Mouse (Mus musculus): Measurements from ENCODE around the gene Zmynd8. TPM values are rescaled to one million over a fixed set of nuclear protein-coding genes. Genes with fewer than 3 reads are reported as not detected.

Gene Zmynd8
- total and polyA plus RNA-seq, 2 experiments from 2014 or later, result 56.8 to 73.4 TPM

DNA sequence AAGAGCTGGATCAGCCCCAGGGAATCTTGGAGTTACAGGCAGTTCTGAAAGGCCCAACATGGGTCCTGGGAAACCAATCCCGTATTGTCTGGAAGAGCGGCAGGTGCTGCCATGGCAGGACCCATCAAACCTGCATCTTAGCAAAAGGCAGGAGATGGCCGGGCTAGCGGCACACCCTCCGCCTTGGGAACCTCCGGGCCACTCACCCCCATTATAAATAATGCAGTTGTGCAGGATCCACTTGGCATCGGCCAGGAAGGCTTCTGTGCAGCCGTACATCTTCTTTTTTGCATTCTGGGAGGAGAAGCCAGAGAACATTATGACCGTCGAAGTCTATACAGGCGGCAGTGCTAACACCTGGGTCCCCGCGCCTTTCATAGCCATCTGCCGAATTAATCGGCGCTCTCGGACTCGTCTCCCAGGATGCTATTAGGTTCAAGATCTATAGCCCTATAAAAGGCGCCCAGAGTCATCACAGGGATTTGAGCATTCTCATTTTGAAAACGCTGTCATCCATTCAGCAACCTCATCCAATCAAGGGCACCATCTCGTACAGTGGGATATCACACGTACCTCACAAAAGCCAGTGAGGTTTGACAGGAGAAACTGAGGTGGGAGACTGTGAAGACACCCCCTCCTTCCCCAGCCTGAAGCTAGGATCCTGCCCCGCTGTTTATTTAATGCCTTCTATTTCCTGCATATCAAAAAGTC, 60.1 kb downstream of the Zmynd8 start:
- ATAC-seq (ENCODE audit: low FRiP score), result no peak

GRCm38 (mm10) chr2:165834601-165835000, 64.2 kb downstream of the Zmynd8 start:
- Histone ChIP-seq H3K4me1 (ENCODE audit: insufficient read depth, low read length) (no peaks in the 10 kb centered on the region), H3K27ac (ENCODE audit: low read depth, low read length) (no peak overlapping the region), H3K4me3 (ENCODE audit: low read depth, low read length) (no peak overlapping the region), H3K9ac (replicated peaks; ENCODE audit: low read length, poor library complexity, severe bottlenecking) (no peak overlapping the region), H3K4me2 (ENCODE audit: low read depth, low read length, poor library complexity, severe bottlenecking) (no peak overlapping the region), H3K36me3 (ENCODE audit: insufficient read depth, low read length) (peaks cover 46% of the 10 kb centered on the region), H3K27me3 (ENCODE audit: insufficient read depth, low read length) (no peaks in the 10 kb centered on the region), H3K9me3 (ENCODE audit: low read length) (no peaks in the 10 kb centered on the region)
- no peak for ATAC-seq (ENCODE audit: low FRiP score)
- DNase-seq (ENCODE audit: low spot score), result no peak
- 93% methylated on average over 13 of the region's 13 CpGs for WGBS
- TF ChIP-seq CTCF (IDR thresholded peaks at IDR 0.05), result no peak

More for the DNA sequence above, 60.1 kb downstream of the Zmynd8 start:
- no peak overlapping the region for H3K4me3 ChIP-seq (ENCODE audit: low read depth, low read length)
- H3K4me1 ChIP-seq (ENCODE audit: insufficient read depth, low read length), result no peaks in the 10 kb centered on the region
- H3K27me3 ChIP-seq (ENCODE audit: insufficient read depth, low read length), result no peaks in the 10 kb centered on the region
- H3K9me3 ChIP-seq (ENCODE audit: low read length), result no peaks in the 10 kb centered on the region
- no peak overlapping the region; the same call in 1 of the 2 replicates for H3K27ac ChIP-seq (ENCODE audit: low read depth, low read length)
- H3K4me2 ChIP-seq (ENCODE audit: low read depth, low read length, poor library complexity, severe bottlenecking), result no peak overlapping the region
- peaks cover 65% of the 10 kb centered on the region for H3K36me3 ChIP-seq (ENCODE audit: insufficient read depth, low read length)
- no peak for DNase-seq (ENCODE audit: low spot score)
- no peak overlapping the region; the same call in 1 of the 2 replicates for H3K9ac ChIP-seq (replicated peaks; ENCODE audit: low read length, poor library complexity, severe bottlenecking)
- no peak for TF ChIP-seq CTCF (IDR thresholded peaks at IDR 0.05)
- WGBS, result 52% methylated on average over 23 of the region's 23 CpGs

DNA sequence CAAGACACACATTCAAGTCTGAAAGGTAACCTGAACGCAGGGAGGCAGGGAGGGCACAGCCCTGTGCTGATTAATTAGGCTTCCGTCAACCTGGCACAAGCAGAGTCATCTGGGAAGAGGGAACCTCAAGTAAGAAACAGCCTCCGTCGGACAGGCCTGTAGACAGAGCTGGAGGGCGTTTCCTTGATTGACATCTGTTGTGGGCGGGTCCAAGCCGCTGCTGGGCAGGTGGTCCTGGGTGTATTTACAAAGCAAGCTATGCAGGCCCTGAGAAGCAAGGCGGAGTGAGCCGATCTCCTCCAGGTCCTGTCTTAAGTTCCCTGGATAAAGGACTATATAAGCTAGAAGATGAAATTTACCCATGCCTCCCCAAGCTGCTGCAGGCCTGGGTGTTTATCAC, 65.3 kb downstream of the Zmynd8 start:
- DNase-seq (ENCODE audit: low spot score) (no peak), ATAC-seq (ENCODE audit: low FRiP score) (no peak)
- TF ChIP-seq CTCF (IDR thresholded peaks at IDR 0.05), result no peak
- peaks cover 46% of the 10 kb centered on the region for H3K36me3 ChIP-seq (ENCODE audit: insufficient read depth, low read length)
- H3K27me3 ChIP-seq (ENCODE audit: insufficient read depth, low read length), result no peaks in the 10 kb centered on the region
- WGBS, result 62% methylated on average over 9 of the region's 9 CpGs
- H3K9ac ChIP-seq (replicated peaks; ENCODE audit: low read length, poor library complexity, severe bottlenecking), result no peak overlapping the region
- no peak overlapping the region for H3K4me3 ChIP-seq (ENCODE audit: low read depth, low read length)
- no peak overlapping the region for H3K4me2 ChIP-seq (ENCODE audit: low read depth, low read length, poor library complexity, severe bottlenecking)
- no peaks in the 10 kb centered on the region for H3K4me1 ChIP-seq (ENCODE audit: insufficient read depth, low read length)
- H3K27ac ChIP-seq (ENCODE audit: low read depth, low read length), result no peak overlapping the region
- H3K9me3 ChIP-seq (ENCODE audit: low read length), result no peaks in the 10 kb centered on the region

DNA sequence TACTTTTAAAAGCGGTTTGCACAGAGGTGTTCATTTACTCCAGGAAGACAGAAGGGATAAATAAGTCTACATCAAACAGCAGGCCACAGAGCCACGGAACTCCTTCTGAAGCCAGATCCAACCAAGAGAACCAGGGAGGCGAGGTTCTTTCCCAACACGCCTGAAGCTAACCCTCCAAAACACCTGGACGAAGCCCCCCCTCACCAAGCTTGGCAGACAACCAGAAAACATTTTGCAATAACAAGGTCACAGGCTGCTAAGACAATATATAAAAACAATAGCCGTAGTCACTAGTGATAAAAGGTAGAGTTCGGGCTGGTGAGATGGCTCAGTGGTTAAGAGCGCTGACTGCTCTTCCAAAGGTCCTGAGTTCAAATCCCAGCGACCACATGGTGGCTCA, 66.1 kb downstream of the Zmynd8 start:
- 84% methylated on average over 9 of the region's 9 CpGs for WGBS
- TF ChIP-seq CTCF (IDR thresholded peaks at IDR 0.05), result no peak
- Histone ChIP-seq H3K27me3 (ENCODE audit: insufficient read depth, low read length) (no peaks in the 10 kb centered on the region), H3K4me1 (ENCODE audit: insufficient read depth, low read length) (no peaks in the 10 kb centered on the region), H3K9ac (replicated peaks; ENCODE audit: low read length, poor library complexity, severe bottlenecking) (no peak overlapping the region), H3K36me3 (ENCODE audit: insufficient read depth, low read length) (peaks cover 52% of the 10 kb centered on the region), H3K4me2 (ENCODE audit: low read depth, low read length, poor library complexity, severe bottlenecking) (no peak overlapping the region), H3K9me3 (ENCODE audit: low read length) (no peaks in the 10 kb centered on the region), H3K27ac (ENCODE audit: low read depth, low read length) (peak overlapping the region; percentile 60), H3K4me3 (ENCODE audit: low read depth, low read length) (no peak overlapping the region)
- ATAC-seq (ENCODE audit: low FRiP score), result no peak
- no peak for DNase-seq (ENCODE audit: low spot score)

- H3K4me2 ChIP-seq (ENCODE audit: low read depth, low read length, poor library complexity, severe bottlenecking), result no peak overlapping the region
- H3K4me3 ChIP-seq (ENCODE audit: low read depth, low read length), result no peak overlapping the region
- H3K9ac ChIP-seq (replicated peaks; ENCODE audit: low read length, poor library complexity, severe bottlenecking), result no peak overlapping the region
- H3K36me3 ChIP-seq (ENCODE audit: insufficient read depth, low read length), result peaks cover 54% of the 10 kb centered on the region
- H3K27ac ChIP-seq (ENCODE audit: low read depth, low read length), result peak overlapping the region; percentile 60
- H3K4me1 ChIP-seq (ENCODE audit: insufficient read depth, low read length), result no peaks in the 10 kb centered on the region
- DNase-seq (ENCODE audit: low spot score), result no peak
- TF ChIP-seq CTCF (IDR thresholded peaks at IDR 0.05), result no peak
- no peaks in the 10 kb centered on the region for H3K9me3 ChIP-seq (ENCODE audit: low read length)
- H3K27me3 ChIP-seq (ENCODE audit: insufficient read depth, low read length), result no peaks in the 10 kb centered on the region
- 44% methylated on average over 9 of the region's 9 CpGs for WGBS
- no peak for ATAC-seq (ENCODE audit: low FRiP score)
Measured at GRCm38 (mm10) chr2:165832295-165832694, 66.5 kb downstream of the Zmynd8 start.

DNA sequence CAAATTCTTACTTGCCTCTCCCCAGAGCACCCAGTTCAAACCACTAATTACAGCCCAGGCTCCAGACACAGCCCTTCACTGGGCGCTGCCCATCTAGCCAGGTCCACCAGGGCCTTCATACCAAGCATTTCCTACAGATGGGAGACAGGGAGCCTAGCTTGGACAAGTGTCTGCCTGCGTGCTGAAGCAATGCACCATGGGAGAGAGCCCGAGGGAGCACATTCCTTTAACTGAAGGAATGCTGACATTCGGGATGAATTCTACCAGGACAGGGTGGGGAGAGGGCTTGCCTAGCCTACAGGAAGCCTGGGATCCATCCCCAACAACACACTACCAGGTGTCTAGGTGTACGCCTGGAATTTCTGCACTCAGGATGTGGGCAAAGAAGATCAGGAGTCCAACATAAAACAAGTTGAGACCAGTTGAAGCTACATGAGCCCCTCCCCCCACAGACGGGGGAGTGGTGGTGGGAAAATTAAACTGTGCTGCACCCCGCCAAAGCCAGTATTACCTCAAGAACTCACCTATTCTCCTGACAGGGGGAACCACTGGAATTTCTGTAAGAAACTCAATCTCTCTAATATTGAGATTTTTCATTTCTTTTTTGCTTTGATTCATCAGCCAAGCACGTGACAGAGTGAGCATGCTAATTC, 67.1 kb downstream of the Zmynd8 start:
- Histone ChIP-seq H3K27ac (ENCODE audit: low read depth, low read length) (peak overlapping the region; percentile 60; the same call in 1 of the 2 replicates), H3K4me1 (ENCODE audit: insufficient read depth, low read length) (no peaks in the 10 kb centered on the region), H3K9ac (replicated peaks; ENCODE audit: low read length, poor library complexity, severe bottlenecking) (no peak overlapping the region), H3K9me3 (ENCODE audit: low read length) (no peaks in the 10 kb centered on the region), H3K36me3 (ENCODE audit: insufficient read depth, low read length) (peaks cover 54% of the 10 kb centered on the region), H3K4me2 (ENCODE audit: low read depth, low read length, poor library complexity, severe bottlenecking) (no peak overlapping the region), H3K27me3 (ENCODE audit: insufficient read depth, low read length) (no peaks in the 10 kb centered on the region), H3K4me3 (ENCODE audit: low read depth, low read length) (no peak overlapping the region)
- DNase-seq (ENCODE audit: low spot score) (no peak), ATAC-seq (ENCODE audit: low FRiP score) (no peak)
- no peak for TF ChIP-seq CTCF (IDR thresholded peaks at IDR 0.05)
- 76% methylated on average over 8 of the region's 8 CpGs for WGBS
